Mouse (Mus musculus): ENCODE measurements at regions not wholly inside any gene's neighbourhood (a gene's known extent, or its start where the extent isn't known, plus 50 kb on each side); places are given as distances from the start of the nearest gene placed in this dataset.

DNA sequence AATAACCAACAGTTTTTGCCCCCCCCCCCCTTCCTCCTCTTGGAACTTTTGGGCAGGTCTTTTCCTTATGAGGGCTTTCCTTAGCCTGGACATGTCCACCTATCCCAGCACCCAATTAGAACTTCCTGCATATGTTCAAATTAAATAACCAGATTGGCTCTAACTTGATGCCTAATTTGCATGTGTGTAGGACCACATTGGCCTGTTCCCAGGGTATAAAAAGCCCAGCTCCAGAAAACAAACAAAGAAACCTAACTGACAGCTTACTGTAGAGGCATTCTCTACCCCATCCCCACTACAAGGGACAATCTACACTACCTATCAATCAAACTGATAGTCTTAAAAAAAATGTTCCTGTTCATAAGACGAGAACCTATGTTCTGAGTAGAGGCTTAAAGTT, 232.6 kb downstream of the Ube2cbp start:
- no peak for DNase-seq

- no peak for DNase-seq
Observed at GRCm38 (mm10) chr9:86233775-86234174, 231.0 kb downstream of the Ube2cbp start.

DNA sequence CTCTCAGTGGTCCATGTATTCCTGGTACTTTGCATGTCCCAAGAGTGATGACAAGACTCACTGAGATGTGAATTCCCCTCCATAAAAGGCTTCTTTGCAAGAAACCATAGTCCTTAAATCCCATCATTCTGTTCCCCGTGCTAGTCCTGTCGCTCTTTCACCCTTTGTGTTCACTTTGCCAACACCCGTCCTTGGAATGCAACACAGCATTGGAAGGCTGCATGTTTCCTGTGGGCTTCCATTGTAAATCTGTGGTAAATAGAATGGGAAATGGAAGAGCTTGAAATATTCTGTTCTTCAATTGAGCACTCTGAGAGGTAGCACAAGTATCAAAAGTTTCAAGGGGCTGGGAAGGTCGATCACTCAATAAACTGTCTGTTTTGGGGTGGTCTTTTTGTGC, 226.1 kb downstream of the Ube2cbp start:
- no peak for DNase-seq

DNA sequence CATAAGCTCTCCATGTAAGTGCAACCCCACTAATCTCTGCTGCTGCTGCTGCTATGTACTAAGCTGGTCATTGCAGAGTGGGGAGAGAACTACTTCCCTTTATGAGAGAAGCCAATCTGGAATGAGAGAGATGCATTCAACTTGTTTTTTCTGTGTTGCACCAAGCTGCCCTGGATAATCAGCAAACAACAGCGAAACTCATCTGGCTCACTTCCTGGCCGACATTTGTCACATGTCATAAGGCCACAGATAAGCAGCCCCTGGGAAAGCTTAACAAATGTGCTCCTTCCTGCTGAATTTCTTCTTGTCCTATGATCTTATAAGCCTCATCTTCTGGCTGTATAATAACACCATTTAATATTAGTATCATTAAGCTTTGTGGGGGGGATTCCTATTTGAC, 224.5 kb downstream of the Ube2cbp start:
- no peak for DNase-seq

DNA sequence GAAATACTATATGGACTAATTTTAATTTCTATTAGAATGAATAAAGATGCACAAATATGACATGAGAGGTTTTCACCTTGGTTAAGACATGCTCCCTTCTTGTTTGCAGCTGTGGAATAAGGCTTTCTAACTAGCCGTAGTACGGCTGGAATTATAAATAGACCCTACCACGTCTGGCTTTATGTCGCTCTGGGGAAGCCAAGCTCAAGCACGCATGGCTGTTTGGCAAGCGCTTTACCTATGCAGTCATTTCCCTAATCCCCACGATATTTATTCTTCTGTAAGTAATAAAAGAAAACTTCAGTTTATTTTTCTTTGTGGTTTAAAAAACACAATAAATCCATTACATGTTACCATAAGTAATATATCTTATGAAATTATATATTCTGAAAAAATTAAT, 223.9 kb downstream of the Ube2cbp start:
- no peak for DNase-seq

- no peak for DNase-seq
Observed at GRCm38 (mm10) chr9:86250197-86250596, 214.6 kb downstream of the Ube2cbp start.

- no peak for DNase-seq
Observed at GRCm38 (mm10) chr9:86251331-86251730, 213.4 kb downstream of the Ube2cbp start.

Data from right cerebral cortex, postnatal 25 days (tissue).